Mouse (Mus musculus): ENCODE results near the gene Cdc7. TPM values are rescaled to one million over a fixed set of nuclear protein-coding genes. Genes with fewer than 3 reads are reported as not detected.
"Not testable (repeated sequence)": the region's sequence is repeated elsewhere in the genome, so short reads cannot be mapped to it uniquely, and the experiment has no call there.

Cdc7 gene
- polyA plus RNA-seq, 1 experiment from 2014 or later = 30.8 TPM

GRCm38 (mm10) chr5:106964513-106965014 lies 442 bp downstream of the Cdc7 start:
- peak; percentile 85 for ATAC-seq (ENCODE audit: insufficient number of reproducible peaks, low FRiP score)
- Histone ChIP-seq H3K27me3 (replicated peaks) (no peaks in the 10 kb centered on the region), H3K9me3 (replicated peaks) (peaks cover 2% of the 10 kb centered on the region; the same call in 1 of the 2 replicates), H3K9ac (peak overlapping the region; percentile 91), H3K27ac (ENCODE audit: poor library complexity, severe bottlenecking) (peak overlapping the region; percentile 40; the same call in 1 of the 2 replicates), H3K36me3 (peaks cover 13% of the 10 kb centered on the region), H3K4me3 (peak overlapping the region; percentile 86), H3K4me1 (replicated peaks) (peaks cover 8% of the 10 kb centered on the region), H3K4me2 (peak overlapping the region; percentile 79)
- under 1% methylated on average over 41 of the region's 41 CpGs for WGBS

- Histone ChIP-seq H3K4me2 (no peak overlapping the region), H3K4me1 (replicated peaks) (peaks cover 8% of the 10 kb centered on the region), H3K36me3 (peaks cover 30% of the 10 kb centered on the region), H3K9ac (no peak overlapping the region), H3K27me3 (replicated peaks) (no peaks in the 10 kb centered on the region), H3K27ac (ENCODE audit: poor library complexity, severe bottlenecking) (no peak overlapping the region), H3K4me3 (no peak overlapping the region), H3K9me3 (replicated peaks) (no peaks in the 10 kb centered on the region)
- 94% methylated on average over 3 of the region's 3 CpGs for WGBS
- ATAC-seq (ENCODE audit: insufficient number of reproducible peaks, low FRiP score) = no peak
Measured at GRCm38 (mm10) chr5:106966443-106966842, 2.3 kb downstream of the Cdc7 start.

- H3K36me3 ChIP-seq = peaks cover 37% of the 10 kb centered on the region
- peaks cover 12% of the 10 kb centered on the region for H3K4me1 ChIP-seq (replicated peaks)
- no peak overlapping the region for H3K9ac ChIP-seq
- no peak overlapping the region for H3K4me2 ChIP-seq
- no peak overlapping the region for H3K27ac ChIP-seq (ENCODE audit: poor library complexity, severe bottlenecking)
- H3K9me3 ChIP-seq (replicated peaks) = no peaks in the 10 kb centered on the region
- no peak for ATAC-seq (ENCODE audit: insufficient number of reproducible peaks, low FRiP score)
- no peaks in the 10 kb centered on the region for H3K27me3 ChIP-seq (replicated peaks)
- 88% methylated on average over 1 of the region's 1 CpGs for WGBS
- H3K4me3 ChIP-seq = no peak overlapping the region
Measured at GRCm38 (mm10) chr5:106967578-106967977, 3.5 kb downstream of the Cdc7 start.

- 84% methylated on average over 7 of the region's 7 CpGs for WGBS
- Histone ChIP-seq H3K27me3 (replicated peaks) (no peaks in the 10 kb centered on the region), H3K9me3 (replicated peaks) (no peaks in the 10 kb centered on the region)
Measured at GRCm38 (mm10) chr5:106973883-106974282, 9.8 kb downstream of the Cdc7 start.

GRCm38 (mm10) chr5:106979156-106979555 lies 15.0 kb downstream of the Cdc7 start:
- Histone ChIP-seq H3K9ac (no peak overlapping the region), H3K4me1 (replicated peaks) (peaks cover 8% of the 10 kb centered on the region), H3K4me3 (no peak overlapping the region), H3K4me2 (no peak overlapping the region), H3K36me3 (peaks cover 75% of the 10 kb centered on the region), H3K9me3 (replicated peaks) (no peaks in the 10 kb centered on the region), H3K27ac (ENCODE audit: poor library complexity, severe bottlenecking) (no peak overlapping the region), H3K27me3 (replicated peaks) (no peaks in the 10 kb centered on the region)
- WGBS = 81% methylated on average over 7 of the region's 7 CpGs
- ATAC-seq (ENCODE audit: insufficient number of reproducible peaks, low FRiP score) = no peak

More at GRCm38 (mm10) chr5:106973883-106974282, 9.8 kb downstream of the Cdc7 start:
- Histone ChIP-seq H3K4me2 (no peak overlapping the region), H3K27ac (ENCODE audit: poor library complexity, severe bottlenecking) (no peak overlapping the region), H3K36me3 (peaks cover 82% of the 10 kb centered on the region), H3K4me3 (no peak overlapping the region), H3K9ac (no peak overlapping the region), H3K4me1 (replicated peaks) (0 out of 2 replicates have a peak, but pooled peaks cover 3% of the 10 kb centered on the region)
- no peak for ATAC-seq (ENCODE audit: insufficient number of reproducible peaks, low FRiP score)

- Histone ChIP-seq H3K4me2 (no peak overlapping the region), H3K4me3 (no peak overlapping the region), H3K9ac (no peak overlapping the region), H3K4me1 (replicated peaks) (peaks cover 12% of the 10 kb centered on the region), H3K9me3 (replicated peaks) (no peaks in the 10 kb centered on the region), H3K27ac (ENCODE audit: poor library complexity, severe bottlenecking) (no peak overlapping the region), H3K27me3 (replicated peaks) (no peaks in the 10 kb centered on the region), H3K36me3 (peaks cover 58% of the 10 kb centered on the region)
- no peak for ATAC-seq (ENCODE audit: insufficient number of reproducible peaks, low FRiP score)
- WGBS = 43% methylated on average over 7 of the region's 7 CpGs
Measured at GRCm38 (mm10) chr5:106982298-106982952, 18.3 kb downstream of the Cdc7 start.

- H3K27ac ChIP-seq (ENCODE audit: poor library complexity, severe bottlenecking); H3K4me2 ChIP-seq; H3K9me3 ChIP-seq (replicated peaks); ATAC-seq (ENCODE audit: insufficient number of reproducible peaks, low FRiP score); H3K9ac ChIP-seq; H3K4me3 ChIP-seq; H3K27me3 ChIP-seq (replicated peaks): not testable (repeated sequence)
- WGBS = 95% methylated on average over 3 of the region's 3 CpGs
- Histone ChIP-seq H3K4me1 (replicated peaks) (peaks cover 12% of the 10 kb centered on the region), H3K36me3 (peaks cover 40% of the 10 kb centered on the region)
Measured at GRCm38 (mm10) chr5:106984934-106985333, 20.8 kb downstream of the Cdc7 start.

- H3K27ac ChIP-seq (ENCODE audit: poor library complexity, severe bottlenecking) = no peak overlapping the region
- ATAC-seq (ENCODE audit: insufficient number of reproducible peaks, low FRiP score) = no peak
Measured at GRCm38 (mm10) chr5:106985594-106985993, 21.5 kb downstream of the Cdc7 start.

GRCm38 (mm10) chr5:106989181-106989580 lies 25.1 kb downstream of the Cdc7 start:
- no peak overlapping the region for H3K4me2 ChIP-seq
- WGBS = 49% methylated on average over 8 of the region's 8 CpGs
- H3K27ac ChIP-seq (ENCODE audit: poor library complexity, severe bottlenecking) = no peak overlapping the region

More at GRCm38 (mm10) chr5:106985594-106985993, 21.5 kb downstream of the Cdc7 start:
- Histone ChIP-seq H3K4me2 (no peak overlapping the region), H3K36me3 (peaks cover 35% of the 10 kb centered on the region), H3K9ac (no peak overlapping the region), H3K9me3 (replicated peaks) (no peaks in the 10 kb centered on the region), H3K27me3 (replicated peaks) (no peaks in the 10 kb centered on the region), H3K4me3 (no peak overlapping the region), H3K4me1 (replicated peaks) (peaks cover 12% of the 10 kb centered on the region)
- WGBS = 35% methylated on average over 2 of the region's 2 CpGs

GRCm38 (mm10) chr5:106989786-106990185 lies 25.7 kb downstream of the Cdc7 start:
- no peak overlapping the region for H3K9ac ChIP-seq
- no peak overlapping the region for H3K4me2 ChIP-seq
- H3K4me1 ChIP-seq (replicated peaks) = peaks cover 18% of the 10 kb centered on the region
- H3K4me3 ChIP-seq = no peak overlapping the region
- ATAC-seq (ENCODE audit: insufficient number of reproducible peaks, low FRiP score) = no peak
- no peaks in the 10 kb centered on the region for H3K9me3 ChIP-seq (replicated peaks)
- no peaks in the 10 kb centered on the region for H3K27me3 ChIP-seq (replicated peaks)
- 71% methylated on average over 12 of the region's 12 CpGs for WGBS
- no peak overlapping the region for H3K27ac ChIP-seq (ENCODE audit: poor library complexity, severe bottlenecking)
- H3K36me3 ChIP-seq = peaks cover 9% of the 10 kb centered on the region

More at GRCm38 (mm10) chr5:106989181-106989580, 25.1 kb downstream of the Cdc7 start:
- H3K9me3 ChIP-seq (replicated peaks) = no peaks in the 10 kb centered on the region
- H3K36me3 ChIP-seq = peaks cover 14% of the 10 kb centered on the region
- no peak for ATAC-seq (ENCODE audit: insufficient number of reproducible peaks, low FRiP score)
- no peaks in the 10 kb centered on the region for H3K27me3 ChIP-seq (replicated peaks)
- H3K4me1 ChIP-seq (replicated peaks) = peaks cover 13% of the 10 kb centered on the region
- no peak overlapping the region for H3K9ac ChIP-seq
- no peak overlapping the region for H3K4me3 ChIP-seq

GRCm38 (mm10) chr5:106990639-106991299 lies 26.6 kb downstream of the Cdc7 start:
- peaks cover 6% of the 10 kb centered on the region for H3K36me3 ChIP-seq
- H3K27me3 ChIP-seq (replicated peaks) = no peaks in the 10 kb centered on the region
- no peak overlapping the region for H3K9ac ChIP-seq
- no peaks in the 10 kb centered on the region for H3K9me3 ChIP-seq (replicated peaks)
- peaks cover 19% of the 10 kb centered on the region for H3K4me1 ChIP-seq (replicated peaks)
- peak overlapping the region; percentile 56 for H3K4me2 ChIP-seq
- no peak overlapping the region for H3K27ac ChIP-seq (ENCODE audit: poor library complexity, severe bottlenecking)
- ATAC-seq (ENCODE audit: insufficient number of reproducible peaks, low FRiP score) = peak; percentile 62
- 30% methylated on average over 14 of the region's 14 CpGs for WGBS
- H3K4me3 ChIP-seq = no peak overlapping the region

Measured in heart, embryonic 12.5 days (tissue).